In genomic region chr7:83745413-83746106, GRCm38 (mm10) we compare ENCODE assay signal across 8 mouse cellular contexts. TPM values are rescaled to one million over a fixed set of nuclear protein-coding genes. Genes with fewer than 3 reads are reported as not detected.
DNase-seq lines count a peak whose midpoint lies in the region; ATAC-seq and TF ChIP-seq lines count a peak whose summit lies in the region.

Gene Il16, minus strand, starts transcription at chr7:83745726.

- peak within 1 kb of the TSS; percentile 47 for H3K4me2 ChIP-seq in embryonic facial prominence, embryonic 15.5 days (replicated peaks)
- H3K4me2 ChIP-seq in hindbrain, embryonic 14.5 days (replicated peaks): 0 out of 2 replicates have a peak within 1 kb of the TSS, but pooled peaks have one; percentile 11
- H3K4me2 ChIP-seq in midbrain, postnatal 0 days (ENCODE audit: low read depth, low read length, poor library complexity, severe bottlenecking): peak within 1 kb of the TSS; percentile 32

- no peaks in the 10 kb centered on the region for H3K4me1 ChIP-seq in lung, adult 2 months (ENCODE audit: control insufficient read depth, insufficient read depth, low read length)
- peaks cover 27% of the 10 kb centered on the region for H3K4me1 ChIP-seq in embryonic facial prominence, embryonic 15.5 days
- H3K4me1 ChIP-seq in hindbrain, embryonic 14.5 days (replicated peaks; ENCODE audit: control insufficient read depth, insufficient read depth, low read length): peaks cover 5% of the 10 kb centered on the region; the same call in 1 of the 2 replicates
- peaks cover 10% of the 10 kb centered on the region; the same call in 1 of the 2 replicates for H3K4me1 ChIP-seq in midbrain, postnatal 0 days (ENCODE audit: insufficient read depth, low read length)

- H3K36me3 ChIP-seq in embryonic facial prominence, embryonic 15.5 days: no peaks in the 10 kb centered on the region
- H3K36me3 ChIP-seq in hindbrain, embryonic 14.5 days (replicated peaks; ENCODE audit: control insufficient read depth, insufficient read depth): no peaks in the 10 kb centered on the region
- no peaks in the 10 kb centered on the region for H3K36me3 ChIP-seq in midbrain, postnatal 0 days (ENCODE audit: insufficient read depth, low read length)

- H3K9ac ChIP-seq in embryonic facial prominence, embryonic 15.5 days: no peak within 1 kb of the TSS; the same call in 1 of the 2 replicates
- H3K9ac ChIP-seq in hindbrain, embryonic 14.5 days: no peak within 1 kb of the TSS
- no peak within 1 kb of the TSS for H3K9ac ChIP-seq in midbrain, postnatal 0 days (replicated peaks; ENCODE audit: low read length, poor library complexity, severe bottlenecking)

- no peak for ATAC-seq in embryonic facial prominence, embryonic 15.5 days (ENCODE audit: insufficient number of reproducible peaks, low FRiP score, low TSS enrichment, low read depth)
- no peak for ATAC-seq in hindbrain, embryonic 14.5 days (ENCODE audit: low FRiP score)
- peak; percentile 42; the same call in 1 of the 2 replicates for ATAC-seq in midbrain, postnatal 0 days (ENCODE audit: low FRiP score)

- no peaks in the 10 kb centered on the region for H3K27me3 ChIP-seq in embryonic facial prominence, embryonic 15.5 days
- H3K27me3 ChIP-seq in hindbrain, embryonic 14.5 days (ENCODE audit: control insufficient read depth, insufficient read depth, low read length): no peaks in the 10 kb centered on the region
- no peaks in the 10 kb centered on the region for H3K27me3 ChIP-seq in midbrain, postnatal 0 days (ENCODE audit: insufficient read depth, low read length)

- peak within 1 kb of the TSS; percentile 48 for H3K4me3 ChIP-seq in lung, adult 2 months (replicated peaks; ENCODE audit: extremely low read depth, low read depth, low read length)
- peak within 1 kb of the TSS; percentile 35 for H3K4me3 ChIP-seq in embryonic facial prominence, embryonic 15.5 days (replicated peaks)
- H3K4me3 ChIP-seq in hindbrain, embryonic 14.5 days (replicated peaks; ENCODE audit: low read length): no peak within 1 kb of the TSS
- no peak within 1 kb of the TSS for H3K4me3 ChIP-seq in midbrain, postnatal 0 days (ENCODE audit: low read depth, low read length)

- no peak for DNase-seq in lung, adult 2 months
- no peak for DNase-seq in lung, postnatal 25 days (ENCODE audit: low spot score)
- no peak for DNase-seq in hindbrain, embryonic 14.5 days (ENCODE audit: low spot score)
- no peak for DNase-seq in midbrain, postnatal 0 days (ENCODE audit: low spot score)
- no peak for DNase-seq in spleen, postnatal 36 days (ENCODE audit: low spot score in 2 of 2)
- no peak for DNase-seq in spleen, adult 18-20 months
- no peak for DNase-seq in frontal cortex, postnatal 10 days (ENCODE audit: low spot score in 2 of 2)

- TF ChIP-seq POLR2A in lung, adult 2 months (IDR thresholded peaks at IDR 0.05; ENCODE audit: borderline replicate concordance, extremely low read depth, low read depth, low read length): no peak

- H3K9me3 ChIP-seq in embryonic facial prominence, embryonic 15.5 days (replicated peaks): no peaks in the 10 kb centered on the region
- no peaks in the 10 kb centered on the region for H3K9me3 ChIP-seq in hindbrain, embryonic 14.5 days (ENCODE audit: control insufficient read depth, low read length)
- H3K9me3 ChIP-seq in midbrain, postnatal 0 days (ENCODE audit: low read length): no peaks in the 10 kb centered on the region

- TF ChIP-seq CTCF in lung, adult 2 months (IDR thresholded peaks at IDR 0.05; ENCODE audit: insufficient read depth, low read length): no peak
- TF ChIP-seq CTCF in midbrain, postnatal 0 days (IDR thresholded peaks at IDR 0.05): no peak

- H3K27ac ChIP-seq in embryonic facial prominence, embryonic 15.5 days (replicated peaks): peak within 1 kb of the TSS; percentile 86
- no peak within 1 kb of the TSS for H3K27ac ChIP-seq in hindbrain, embryonic 14.5 days
- H3K27ac ChIP-seq in midbrain, postnatal 0 days (ENCODE audit: low read depth, low read length): no peak within 1 kb of the TSS

- WGBS in lung, adult 2 months: 28% methylated on average over 20 of the region's 20 CpGs
- 20% methylated on average over 20 of the region's 20 CpGs for WGBS in embryonic facial prominence, embryonic 15.5 days
- 48% methylated on average over 20 of the region's 20 CpGs for WGBS in hindbrain, embryonic 14.5 days
- WGBS in midbrain, postnatal 0 days: 34% methylated on average over 20 of the region's 20 CpGs

RNA-seq across cellular contexts. Expression of gene Il16, which starts in this region (rescaled TPM):
- 12.0 and 15.7 TPM in 2 replicates for polyA plus RNA-seq in lung, adult 2 months (2012; rRNA removed)
- polyA plus RNA-seq in embryonic facial prominence, embryonic 15.5 days (2015; fragmentation: Nextera tagmentation; extraction: Ambion mirVana): 7.6 and 9.5 TPM in 2 replicates
- 1.0 and 1.2 TPM in 2 replicates for polyA plus RNA-seq in hindbrain, embryonic 14.5 days (2014; fragmentation: Nextera tagmentation; extraction: Ambion mirVana)
- 0.99 and 1.7 TPM in 2 replicates for total RNA-seq in midbrain, postnatal 0 days (2014; rRNA removed)
- polyA plus RNA-seq in midbrain, postnatal 0 days (2015; fragmentation: Nextera tagmentation; extraction: Ambion mirVana): 0.85 and 1.0 TPM in 2 replicates

Comparison
In these comparisons a context has a peak if more than half of its experiments do, and no peak if none do; other contexts are left out.
1. H3K4me3 ChIP-seq: peak in lung, adult 2 months (single experiment) and embryonic facial prominence, embryonic 15.5 days (single experiment); none in hindbrain, embryonic 14.5 days (single experiment) and midbrain, postnatal 0 days (single experiment).
2. Peak in every context shown above with its lines, with median percentiles within 50 percentile points of each other: H3K4me2 ChIP-seq.